Mouse (Mus musculus): ENCODE data around the gene Taf4.

- no peak for TF ChIP-seq MAX (IDR thresholded peaks at IDR 0.05; ENCODE audit: low read depth)
- no peak for TF ChIP-seq E2F4 (IDR thresholded peaks at IDR 0.05; ENCODE audit: insufficient read depth)
- TF ChIP-seq TCF12 (IDR thresholded peaks at IDR 0.05; ENCODE audit: insufficient read depth, poor library complexity, severe bottlenecking): no peak
- no peak for TF ChIP-seq USF1 (IDR thresholded peaks at IDR 0.05; ENCODE audit: low read depth)
- TF ChIP-seq POLR2A (IDR thresholded peaks at IDR 0.05; ENCODE audit: insufficient read length, low read depth): no peak
- TF ChIP-seq REST (IDR thresholded peaks at IDR 0.05; ENCODE audit: insufficient read depth, insufficient read length): no peak
- no peak for TF ChIP-seq CEBPB (IDR thresholded peaks at IDR 0.05; ENCODE audit: insufficient read depth, poor library complexity, severe bottlenecking)
- no peak for TF ChIP-seq SRF (IDR thresholded peaks at IDR 0.05; ENCODE audit: control insufficient read depth, insufficient read length, low read depth)
- no peak for TF ChIP-seq MYOD1 (IDR thresholded peaks at IDR 0.05; ENCODE audit: control insufficient read depth in 1 of 3, insufficient read length in 2 of 3, low read depth in 2 of 3)
Measured at GRCm38 (mm10) chr2:179946496-179946895, 29.9 kb downstream of the Taf4 start.
